Mouse (Mus musculus) thymus, adult 2 months (tissue): ENCODE measurements at regions not wholly inside any gene's neighbourhood (a gene's known extent, or its start where the extent isn't known, plus 50 kb on each side); places are given as distances from the start of the nearest gene placed in this dataset.

ENCODE experiments used
- CTCF ChIP-seq: fragments of 200-500 bp; IDR thresholded peaks from 2 replicates; pipeline ENCODE4 v1.5.1; 2012; ENCODE audit warnings: mild to moderate bottlenecking, control low read depth, low read length, moderate library complexity, borderline replicate concordance; ENCODE audit not compliant: control insufficient read depth, poor library complexity, insufficient read depth; ENCODE audit errors: extremely low read depth
- POLR2A ChIP-seq: fragments of 200-500 bp; IDR thresholded peaks from 2 replicates; pipeline ENCODE4 v1.6.1; 2012; ENCODE audit warnings: mild to moderate bottlenecking, low read length, control low read depth, moderate library complexity; ENCODE audit not compliant: control insufficient read depth, poor library complexity, insufficient read depth; ENCODE audit errors: extremely low read depth

DNA sequence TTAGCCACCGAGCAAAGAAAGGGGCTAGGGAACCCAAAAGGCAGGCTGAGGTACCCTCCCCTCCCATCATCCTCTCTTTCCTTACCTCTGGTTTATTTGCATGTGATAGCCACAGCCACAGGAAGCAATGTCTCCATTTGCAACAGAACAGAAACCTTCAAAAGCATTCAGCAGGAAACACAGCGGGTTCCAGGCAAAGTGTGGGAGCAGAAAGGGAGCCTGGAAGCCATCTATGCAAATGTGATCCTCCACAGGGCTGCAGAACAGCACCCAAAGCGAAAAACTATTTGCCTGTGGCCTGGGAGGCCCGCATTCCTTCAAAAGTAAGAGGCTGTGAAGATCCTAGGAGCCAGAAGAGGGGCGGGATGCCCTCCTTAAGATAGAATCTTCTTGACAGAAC lies 177.6 kb downstream of the Sox9 start:
- TF ChIP-seq CTCF (no peak), POLR2A (no peak)
